Mouse (Mus musculus) cerebellum, postnatal 10 days (tissue): ENCODE results near the gene Sh3bgr.
A peak's percentile ranks its signal among the peaks of the same experiment; 100 is the strongest.

Experiments
- DNase-seq, 2 experiments: peaks; one replicate each; pipeline ENCODE4 v3.0.0; 2021; ENCODE audit warnings: mixed read lengths in 2 of 2

Gene Sh3bgr

GRCm38 (mm10) chr16:96199913-96200701 lies at the start of gene Sh3bgr:
Gene Sh3bgr, plus strand, starts transcription at chr16:96200450.
- DNase-seq: peak; percentile 73

- no peak for DNase-seq
Observed at GRCm38 (mm10) chr16:96150995-96151394, 49.3 kb upstream of the Sh3bgr start.

DNA sequence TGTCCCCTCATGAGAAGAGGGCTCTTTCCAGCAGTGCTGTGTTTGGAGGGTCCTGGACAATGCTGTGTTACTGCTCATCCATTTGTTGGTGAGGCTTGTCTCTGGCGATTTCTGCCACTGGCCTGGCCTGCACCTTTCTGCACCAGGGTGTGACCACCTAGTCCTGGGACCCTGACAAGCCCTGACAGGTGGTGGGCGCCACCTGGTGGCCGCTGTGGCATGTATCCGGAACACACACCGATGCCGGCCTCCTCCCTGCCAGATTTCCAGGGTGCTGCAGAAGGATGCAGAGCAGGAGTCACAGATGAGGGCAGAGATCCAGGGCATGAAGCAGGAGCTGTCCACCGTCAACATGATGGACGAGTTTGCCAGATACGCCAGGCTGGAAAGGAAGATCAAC lies 48.7 kb upstream of the Sh3bgr start:
- DNase-seq: peak; percentile 92 to 95

DNA sequence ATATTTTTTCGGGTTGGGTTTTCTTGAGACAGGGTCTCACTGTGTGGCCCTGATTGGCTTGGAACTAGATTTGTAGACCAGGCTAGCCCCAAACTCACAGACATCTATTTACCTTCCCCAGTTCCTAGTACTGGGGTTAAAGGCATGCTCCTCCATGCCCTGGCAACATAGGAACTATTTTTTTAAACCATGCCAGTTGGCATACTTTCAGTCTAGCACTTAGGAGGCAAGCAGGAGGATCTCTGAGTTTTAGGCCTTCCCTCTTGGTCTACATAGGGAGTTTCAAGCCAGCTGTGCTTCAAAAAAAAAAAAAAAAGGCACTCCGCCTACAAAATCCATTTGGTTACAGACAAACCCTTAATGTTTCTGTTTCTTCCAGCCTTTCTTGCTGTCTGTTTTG lies 45.8 kb upstream of the Sh3bgr start:
- no peak for DNase-seq

- peak; percentile 52 for DNase-seq
Observed at GRCm38 (mm10) chr16:96156019-96156418, 44.2 kb upstream of the Sh3bgr start.

GRCm38 (mm10) chr16:96157171-96157570 lies 43.1 kb upstream of the Sh3bgr start:
- no peak for DNase-seq

DNA sequence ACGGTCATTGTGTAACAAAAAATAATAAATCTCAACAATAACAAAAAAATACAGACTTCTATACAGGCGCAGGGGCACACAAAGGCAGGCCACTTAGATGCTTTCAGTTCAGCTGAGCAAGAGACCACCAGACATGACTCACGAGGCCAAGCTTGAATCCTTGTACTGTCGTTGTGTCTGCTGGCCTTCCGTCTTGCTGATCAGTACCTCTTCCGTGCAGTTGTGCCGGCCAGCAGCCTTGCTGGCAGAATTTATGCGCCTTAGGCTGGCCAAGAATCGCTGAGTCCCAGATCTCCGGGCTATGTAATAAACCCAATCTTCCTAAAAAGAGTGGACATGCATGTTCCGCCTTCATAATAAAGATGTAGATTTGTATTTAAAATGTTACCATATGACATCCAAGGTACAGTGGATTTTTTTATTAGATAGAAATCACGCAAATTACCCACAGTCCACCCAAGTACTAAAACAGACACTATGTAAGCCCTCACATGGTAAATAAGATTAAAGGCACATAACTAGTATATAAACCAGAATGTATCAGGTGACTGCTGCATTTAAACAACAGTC lies 41.7 kb upstream of the Sh3bgr start:
- peak; percentile 38 to 42 for DNase-seq

- DNase-seq: peak; percentile 85
Observed at GRCm38 (mm10) chr16:96159091-96159731, 41.0 kb upstream of the Sh3bgr start.

- peak in 1 of 2 experiments; percentile 36 for DNase-seq
Observed at GRCm38 (mm10) chr16:96159794-96160346, 40.4 kb upstream of the Sh3bgr start.

DNA sequence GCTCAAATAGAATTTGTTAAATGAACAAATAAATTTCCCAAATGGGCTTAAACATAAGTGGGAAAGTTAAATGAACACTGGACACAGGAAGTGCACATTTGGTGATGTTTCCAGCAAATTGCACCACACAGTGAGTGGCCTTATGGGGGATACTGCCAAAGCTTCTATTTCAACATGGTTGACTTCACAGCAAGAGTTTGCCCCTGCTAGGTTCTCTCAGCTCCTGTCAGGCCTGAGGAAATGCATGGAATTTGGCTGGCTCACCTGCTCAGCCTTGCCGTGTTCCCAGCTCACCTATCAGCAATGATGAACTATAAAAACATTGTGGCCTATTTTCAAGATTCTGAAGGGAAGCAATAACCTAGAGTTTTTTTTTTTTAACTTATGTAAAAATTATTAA lies 39.3 kb upstream of the Sh3bgr start:
- DNase-seq: peak; percentile 70 to 79

DNA sequence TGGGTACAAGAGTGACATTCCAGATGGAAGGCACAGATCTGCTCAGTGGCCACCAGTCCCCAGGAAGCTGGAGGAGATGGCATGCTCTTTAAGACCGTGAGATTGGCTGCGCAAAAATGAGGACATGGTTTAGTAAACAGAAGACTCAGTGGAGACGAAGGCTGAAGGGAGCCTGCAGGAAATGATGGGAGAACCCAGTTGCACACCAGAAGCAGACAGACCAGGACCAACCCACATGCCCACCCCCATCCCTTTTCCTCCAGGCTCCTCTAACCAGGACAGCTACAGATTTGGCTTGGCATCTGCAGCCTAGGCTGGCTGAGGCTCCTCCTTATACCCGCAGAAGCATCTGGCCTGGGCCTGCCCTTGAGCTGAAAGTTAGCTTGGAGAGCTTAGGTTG lies 38.9 kb upstream of the Sh3bgr start:
- DNase-seq: peak; percentile 65 to 71

- DNase-seq: peak; percentile 78 to 81
Observed at GRCm38 (mm10) chr16:96165723-96166264, 34.5 kb upstream of the Sh3bgr start.

- DNase-seq: no peak
Observed at GRCm38 (mm10) chr16:96168837-96169236, 31.4 kb upstream of the Sh3bgr start.

GRCm38 (mm10) chr16:96173648-96174047 lies 26.6 kb upstream of the Sh3bgr start:
- no peak for DNase-seq

GRCm38 (mm10) chr16:96175399-96175798 lies 24.9 kb upstream of the Sh3bgr start:
- DNase-seq: peak in 1 of 2 experiments; percentile 49

DNA sequence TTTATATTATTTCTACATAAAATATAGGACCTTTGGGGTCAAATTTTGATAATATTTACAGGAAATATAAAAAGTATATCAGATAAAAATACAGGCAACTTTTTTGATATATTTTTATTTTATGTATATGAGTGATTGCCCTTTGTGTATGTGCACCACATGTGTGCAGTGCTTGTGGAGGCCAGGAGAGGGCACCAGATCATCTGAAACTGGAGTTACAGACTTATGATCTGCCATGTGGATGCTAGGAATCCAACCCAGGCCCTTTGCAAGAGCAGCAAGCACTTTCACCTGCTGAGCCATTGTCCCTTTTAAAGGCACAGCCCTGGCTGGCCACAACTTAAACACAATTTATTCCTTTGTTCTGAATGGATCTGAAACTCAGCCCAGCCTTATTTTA lies 21.1 kb upstream of the Sh3bgr start:
- no peak for DNase-seq

- DNase-seq: no peak
Observed at GRCm38 (mm10) chr16:96187619-96188018, 12.6 kb upstream of the Sh3bgr start.

GRCm38 (mm10) chr16:96191531-96192506 lies 8.4 kb upstream of the Sh3bgr start, which contains the start of gene Lca5l:
Gene Lca5l, minus strand, starts transcription at chr16:96192271.
- peak; percentile 100 for DNase-seq

- no peak for DNase-seq
Observed at GRCm38 (mm10) chr16:96200702-96201028, 415 bp downstream of the Sh3bgr start.

DNA sequence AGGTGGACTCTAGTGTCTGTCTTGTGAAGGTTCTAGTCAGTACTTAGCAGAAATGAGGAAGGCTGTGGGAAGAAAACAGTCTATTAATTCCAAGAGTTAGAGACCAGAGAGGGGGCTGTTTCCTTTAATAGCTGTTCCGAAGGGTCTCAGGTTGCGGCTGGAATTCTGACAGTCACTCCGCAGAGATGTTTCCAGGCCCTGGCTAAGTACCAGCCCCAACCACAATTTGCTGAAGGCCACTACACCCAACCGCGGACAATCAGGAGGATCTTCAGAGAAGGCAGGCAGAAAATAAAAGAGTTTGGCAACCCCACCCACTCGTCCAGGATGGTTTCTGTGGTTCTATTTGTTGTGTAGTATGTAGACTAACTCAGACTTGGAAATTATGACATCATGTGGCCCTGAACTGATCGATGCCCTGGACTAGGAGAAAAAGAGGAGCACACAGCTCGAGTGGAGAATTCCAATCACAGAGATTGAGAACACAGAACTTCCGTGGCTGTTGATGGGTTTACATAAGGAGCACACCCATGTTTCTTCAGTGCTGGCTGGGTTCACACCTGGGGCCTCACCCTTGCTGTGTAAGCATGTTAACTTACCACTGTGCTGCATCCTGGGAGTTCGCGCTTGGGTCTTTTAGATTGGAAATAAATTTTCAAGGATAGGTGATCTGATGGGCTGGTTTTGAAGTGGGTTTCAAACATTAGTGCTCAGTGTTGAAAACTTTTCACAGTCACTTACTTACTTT lies 1.4 kb downstream of the Sh3bgr start:
- DNase-seq: no peak

DNA sequence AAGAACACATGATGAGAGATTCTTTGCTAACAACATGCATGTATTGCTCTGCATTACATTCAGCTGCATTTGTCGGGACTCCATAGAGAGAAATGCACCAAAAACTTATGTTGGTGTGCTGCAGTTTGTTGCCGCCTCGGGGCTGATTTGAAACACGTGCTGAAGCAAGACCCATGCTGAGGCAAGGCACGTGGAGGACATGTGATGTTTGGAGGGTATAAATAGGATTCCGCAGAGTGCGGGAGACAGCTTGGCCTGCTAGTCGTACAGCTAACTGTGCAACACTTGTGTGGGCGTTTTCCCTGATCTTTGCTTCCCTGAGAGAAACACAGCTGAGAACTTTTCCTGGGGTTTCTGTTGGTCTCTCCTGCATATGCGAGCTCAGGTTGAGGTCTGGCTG lies 9.5 kb downstream of the Sh3bgr start:
- DNase-seq: no peak
